In genomic region chr16:30595835-30596557, GRCm38 (mm10) we compare ENCODE assay signal across 16 mouse cellular contexts. TPM values are rescaled to one million over a fixed set of nuclear protein-coding genes. Genes with fewer than 3 reads are reported as not detected.
DNase-seq lines count a peak whose midpoint lies in the region; ATAC-seq lines count a peak whose summit lies in the region.
"Had no signal": no experiment of that assay in that cellular context is flagged by ENCODE, and none has a peak within 500 bp of the region (broad histone marks: within the 10 kb centered on the region; RNA-seq: fewer than 3 reads in every experiment).

No protein-coding gene starts in this region.

- WGBS in hindbrain, embryonic 14.5 days, result 56% methylated on average over 14 of the region's 14 CpGs
- WGBS in hindbrain, embryonic 12.5 days, result 61% methylated on average over 14 of the region's 14 CpGs
- 54% methylated on average over 14 of the region's 14 CpGs for WGBS in neural tube, embryonic 15.5 days

- no peak for ATAC-seq in hindbrain, embryonic 14.5 days (ENCODE audit: low FRiP score)
- ATAC-seq in hindbrain, embryonic 12.5 days (ENCODE audit: low FRiP score), result no peak
- no peak for ATAC-seq in neural tube, embryonic 15.5 days (ENCODE audit: low FRiP score)
- no peak for ATAC-seq in CD4-positive, CD25-positive, alpha-beta regulatory T cell, adult 4 months

- DNase-seq in hindbrain, embryonic 14.5 days (ENCODE audit: low spot score), result peak; percentile 30
- no peak for DNase-seq in neural tube, embryonic 10.5 days (ENCODE audit: extremely low spot score, low spot score)
- peak; percentile 69 for DNase-seq in brain, embryonic 18.5 days (ENCODE audit: low read depth, low spot score)
- peak; percentile 62 to 64 for DNase-seq in layer of hippocampus, postnatal 36 days
- DNase-seq in heart, postnatal 14 days, result no peak
- DNase-seq: adrenal gland, adult 2 months; embryo, embryonic 11 days; kidney, postnatal 25 days; lung, postnatal 4 days; thymus, postnatal 36 days had no signal

- no peak overlapping the region for H3K4me2 ChIP-seq in hindbrain, embryonic 14.5 days (replicated peaks)
- no peak overlapping the region for H3K4me2 ChIP-seq in hindbrain, embryonic 12.5 days (replicated peaks)
- H3K4me2 ChIP-seq in neural tube, embryonic 15.5 days, result no peak overlapping the region

- no peak overlapping the region for H3K4me3 ChIP-seq in hindbrain, embryonic 14.5 days (replicated peaks; ENCODE audit: low read length)
- no peak overlapping the region for H3K4me3 ChIP-seq in hindbrain, embryonic 12.5 days
- no peak overlapping the region for H3K4me3 ChIP-seq in neural tube, embryonic 15.5 days (replicated peaks)
- H3K4me3 ChIP-seq: erythroblast, embryonic 14.5 days; limb, embryonic 12.5 days had no signal

- intact Hi-C loops in heart, postnatal 14 days (cut with DNase I), result loop anchor here (5.0 kb wide), 1 partner anchor 761 kb away; no protein-coding TSS in a partner anchor

- H3K9me3 ChIP-seq in hindbrain, embryonic 14.5 days (ENCODE audit: control insufficient read depth, low read length), result no peaks in the 10 kb centered on the region
- H3K9me3 ChIP-seq in hindbrain, embryonic 12.5 days (replicated peaks), result no peaks in the 10 kb centered on the region
- no peaks in the 10 kb centered on the region for H3K9me3 ChIP-seq in neural tube, embryonic 15.5 days (replicated peaks)
- H3K9me3 ChIP-seq: limb, embryonic 12.5 days had no signal

- no peak overlapping the region for H3K27ac ChIP-seq in hindbrain, embryonic 14.5 days
- no peak overlapping the region for H3K27ac ChIP-seq in hindbrain, embryonic 12.5 days
- 0 out of 2 replicates have a peak overlapping the region, but pooled peaks have one; percentile 8 for H3K27ac ChIP-seq in neural tube, embryonic 15.5 days (replicated peaks)
- H3K27ac ChIP-seq: limb, embryonic 12.5 days had no signal

- H3K36me3 ChIP-seq in hindbrain, embryonic 14.5 days (replicated peaks; ENCODE audit: control insufficient read depth, insufficient read depth), result no peaks in the 10 kb centered on the region
- no peaks in the 10 kb centered on the region for H3K36me3 ChIP-seq in hindbrain, embryonic 12.5 days
- no peaks in the 10 kb centered on the region for H3K36me3 ChIP-seq in neural tube, embryonic 15.5 days
- H3K36me3 ChIP-seq: limb, embryonic 12.5 days had no signal

- peaks cover 4% of the 10 kb centered on the region for H3K4me1 ChIP-seq in hindbrain, embryonic 14.5 days (replicated peaks; ENCODE audit: control insufficient read depth, insufficient read depth, low read length)
- peaks cover 20% of the 10 kb centered on the region for H3K4me1 ChIP-seq in hindbrain, embryonic 12.5 days
- H3K4me1 ChIP-seq in neural tube, embryonic 15.5 days, result peaks cover 30% of the 10 kb centered on the region

- H3K27me3 ChIP-seq in hindbrain, embryonic 14.5 days (ENCODE audit: control insufficient read depth, insufficient read depth, low read length), result peaks cover 7% of the 10 kb centered on the region; the same call in 1 of the 2 replicates
- H3K27me3 ChIP-seq in hindbrain, embryonic 12.5 days, result peaks cover 31% of the 10 kb centered on the region
- H3K27me3 ChIP-seq in neural tube, embryonic 15.5 days (replicated peaks), result peaks cover 13% of the 10 kb centered on the region; the same call in 1 of the 2 replicates

- no peak overlapping the region for H3K9ac ChIP-seq in hindbrain, embryonic 14.5 days
- no peak overlapping the region for H3K9ac ChIP-seq in hindbrain, embryonic 12.5 days
- no peak overlapping the region for H3K9ac ChIP-seq in neural tube, embryonic 15.5 days (replicated peaks)
- H3K9ac ChIP-seq: limb, embryonic 12.5 days had no signal

RNA-seq across cellular contexts. Expression of gene Fam43a, which starts 3.5 kb away (rescaled TPM):
- 10.2 and 10.7 TPM in 2 replicates for polyA plus RNA-seq in hindbrain, embryonic 14.5 days (2014; fragmentation: Nextera tagmentation; extraction: Ambion mirVana)
- 17.5 and 17.6 TPM in 2 replicates for polyA plus RNA-seq in hindbrain, embryonic 12.5 days (2016; fragmentation: Nextera tagmentation; extraction: Ambion mirVana)
- polyA plus RNA-seq in neural tube, embryonic 15.5 days (2015; fragmentation: Nextera tagmentation; extraction: Ambion mirVana), result 23.1 and 24.7 TPM in 2 replicates
- 10 to 100 TPM in 1 of 2 experiments, 1 to 10 TPM in 1; 9.6 to 13.6 TPM for total RNA-seq in layer of hippocampus, postnatal 36 days (2021)
- total RNA-seq in heart, postnatal 14 days (2021), result 10 to 100 TPM; 31.8 to 34.0 TPM
- under 1 TPM in 1 of 2 experiments, not detected in 1; 0.91 TPM for polyA plus RNA-seq in CD4-positive, CD25-positive, alpha-beta regulatory T cell, adult 4 months (2017; shearing (Covaris generic))

RNA-seq across cellular contexts. Expression of gene Lsg1, which starts 8.6 kb away (rescaled TPM):
- polyA plus RNA-seq in hindbrain, embryonic 14.5 days (2014; fragmentation: Nextera tagmentation; extraction: Ambion mirVana), result 44.3 and 50.0 TPM in 2 replicates
- polyA plus RNA-seq in hindbrain, embryonic 12.5 days (2016; fragmentation: Nextera tagmentation; extraction: Ambion mirVana), result 69.4 and 75.7 TPM in 2 replicates
- polyA plus RNA-seq in neural tube, embryonic 15.5 days (2015; fragmentation: Nextera tagmentation; extraction: Ambion mirVana), result 44.1 and 50.9 TPM in 2 replicates
- 10 to 100 TPM; 17.1 to 19.8 TPM for total RNA-seq in layer of hippocampus, postnatal 36 days (2021)
- total RNA-seq in heart, postnatal 14 days (2021), result 10 to 100 TPM; 18.0 to 18.6 TPM
- 10 to 100 TPM; 62.1 to 88.6 TPM for polyA plus RNA-seq in CD4-positive, CD25-positive, alpha-beta regulatory T cell, adult 4 months (2017; shearing (Covaris generic))

RNA-seq across cellular contexts. Expression of gene Tmem44, which starts 45.4 kb away (rescaled TPM):
- 63.9 and 76.4 TPM in 2 replicates for polyA plus RNA-seq in hindbrain, embryonic 14.5 days (2014; fragmentation: Nextera tagmentation; extraction: Ambion mirVana)
- 58.7 and 60.2 TPM in 2 replicates for polyA plus RNA-seq in hindbrain, embryonic 12.5 days (2016; fragmentation: Nextera tagmentation; extraction: Ambion mirVana)
- polyA plus RNA-seq in neural tube, embryonic 15.5 days (2015; fragmentation: Nextera tagmentation; extraction: Ambion mirVana), result 57.5 and 64.7 TPM in 2 replicates
- 10 to 100 TPM; 32.3 to 38.0 TPM for total RNA-seq in layer of hippocampus, postnatal 36 days (2021)
- 10 to 100 TPM; 12.9 to 13.9 TPM for total RNA-seq in heart, postnatal 14 days (2021)
- under 1 TPM in 1 of 2 experiments, not detected in 1; 0.70 TPM for polyA plus RNA-seq in CD4-positive, CD25-positive, alpha-beta regulatory T cell, adult 4 months (2017; shearing (Covaris generic))
- total RNA-seq: monocyte, adult 5-6 weeks had no signal

Comparison
In these comparisons a context has a peak if more than half of its experiments do, and no peak if none do; other contexts are left out.
1. DNase-seq: peak in hindbrain, embryonic 14.5 days (single experiment), brain, embryonic 18.5 days (single experiment) and layer of hippocampus, postnatal 36 days (2 of 2); none in neural tube, embryonic 10.5 days (single experiment) and heart, postnatal 14 days (0 of 2).
2. RNA of gene Tmem44, which starts 45.4 kb away (polyA plus RNA-seq): 63.9 to 76.4 TPM in hindbrain, embryonic 14.5 days, 57.5 to 64.7 TPM in neural tube, embryonic 15.5 days and 58.7 to 60.2 TPM in hindbrain, embryonic 12.5 days; 0.70 TPM in CD4-positive, CD25-positive, alpha-beta regulatory T cell, adult 4 months; every median in the first group is over 10 times any median in the second.